Comparison of ENCODE assay signal across 11 mouse cellular contexts in the genomic region with DNA sequence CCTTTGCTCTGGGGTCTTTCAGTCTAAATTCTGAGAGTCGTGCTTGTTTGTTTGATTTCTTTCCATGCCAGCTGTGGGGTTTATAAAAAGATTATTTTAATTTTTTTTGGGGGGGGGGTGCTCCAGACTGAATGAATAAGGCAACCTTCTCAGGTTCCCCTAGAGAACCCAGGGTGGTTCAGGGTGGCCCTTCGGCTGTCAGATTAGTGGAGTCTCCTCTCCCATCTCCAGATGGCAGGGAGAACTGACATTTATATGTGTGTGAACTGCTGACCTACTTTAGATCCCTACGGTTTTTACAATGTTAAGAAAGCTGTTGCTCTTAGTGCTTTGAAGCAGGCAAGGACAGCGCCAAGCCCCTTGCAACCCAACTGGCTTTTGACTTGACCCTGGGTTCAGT. TPM values are rescaled to one million over a fixed set of nuclear protein-coding genes. Genes with fewer than 3 reads are reported as not detected.
DNase-seq lines count a peak whose midpoint lies in the region; ATAC-seq and TF ChIP-seq lines count a peak whose summit lies in the region.
"Had no signal": no experiment of that assay in that cellular context is flagged by ENCODE, and none has a peak within 500 bp of the region (broad histone marks: within the 10 kb centered on the region; RNA-seq: fewer than 3 reads in every experiment).

No protein-coding gene starts in this region.

- no peak overlapping the region for H3K9ac ChIP-seq in stomach, embryonic 15.5 days
- H3K9ac ChIP-seq in stomach, postnatal 0 days (ENCODE audit: low read length): no peak overlapping the region
- no peak overlapping the region for H3K9ac ChIP-seq in midbrain, embryonic 11.5 days (ENCODE audit: low read length)
- H3K9ac ChIP-seq: liver, embryonic 12.5 days had no signal

- H3K4me2 ChIP-seq in stomach, embryonic 15.5 days: 0 out of 2 replicates have a peak overlapping the region, but pooled peaks have one; percentile 17
- H3K4me2 ChIP-seq in stomach, postnatal 0 days (replicated peaks; ENCODE audit: low read depth): no peak overlapping the region
- H3K4me2 ChIP-seq in midbrain, embryonic 11.5 days: peak overlapping the region; percentile 26; the same call in 1 of the 2 replicates
- H3K4me2 ChIP-seq: liver, embryonic 12.5 days had no signal

- peak overlapping the region; percentile 36 for H3K4me3 ChIP-seq in gastrocnemius, adult 2 months
- no peak overlapping the region for H3K4me3 ChIP-seq in stomach, embryonic 15.5 days (replicated peaks)
- no peak overlapping the region for H3K4me3 ChIP-seq in stomach, postnatal 0 days (ENCODE audit: low read depth, low read length)
- H3K4me3 ChIP-seq in midbrain, embryonic 11.5 days (ENCODE audit: low read depth, low read length): no peak overlapping the region
- H3K4me3 ChIP-seq: liver, embryonic 12.5 days had no signal

- no peaks in the 10 kb centered on the region for H3K9me3 ChIP-seq in stomach, embryonic 15.5 days
- H3K9me3 ChIP-seq in stomach, postnatal 0 days (ENCODE audit: control insufficient read depth, low read length): no peaks in the 10 kb centered on the region
- no peaks in the 10 kb centered on the region for H3K9me3 ChIP-seq in midbrain, embryonic 11.5 days (ENCODE audit: control insufficient read depth, low read length)
- H3K9me3 ChIP-seq: liver, embryonic 12.5 days had no signal

- no peak for TF ChIP-seq EP300 in stomach, postnatal 0 days (optimal IDR thresholded peaks at IDR 0.05)

- no peaks in the 10 kb centered on the region for H3K27me3 ChIP-seq in stomach, embryonic 15.5 days (replicated peaks)
- H3K27me3 ChIP-seq in stomach, postnatal 0 days (ENCODE audit: control insufficient read depth, insufficient read depth, low read length): no peaks in the 10 kb centered on the region
- H3K27me3 ChIP-seq in midbrain, embryonic 11.5 days (ENCODE audit: control insufficient read depth, insufficient read depth, low read length): no peaks in the 10 kb centered on the region
- H3K27me3 ChIP-seq: liver, embryonic 12.5 days had no signal

- H3K36me3 ChIP-seq in stomach, embryonic 15.5 days: no peaks in the 10 kb centered on the region
- H3K36me3 ChIP-seq in stomach, postnatal 0 days (ENCODE audit: control insufficient read depth, insufficient read depth, low read length): no peaks in the 10 kb centered on the region
- H3K36me3 ChIP-seq in midbrain, embryonic 11.5 days (ENCODE audit: control insufficient read depth, insufficient read depth, low read length): no peaks in the 10 kb centered on the region
- H3K36me3 ChIP-seq: liver, embryonic 12.5 days had no signal

- intact Hi-C loops in gastrocnemius, adult 2 months (cut with DNase I): no loop called here
- intact Hi-C loops in gastrocnemius, postnatal 14 days (cut with DNase I; ENCODE audit: low total_unique reads): no loop called here
- intact Hi-C loops in heart, postnatal 14 days (cut with DNase I): no loop called here

- H3K4me1 ChIP-seq in stomach, embryonic 15.5 days: peaks cover 7% of the 10 kb centered on the region
- no peaks in the 10 kb centered on the region for H3K4me1 ChIP-seq in stomach, postnatal 0 days (replicated peaks; ENCODE audit: control insufficient read depth, insufficient read depth)
- peaks cover 7% of the 10 kb centered on the region for H3K4me1 ChIP-seq in midbrain, embryonic 11.5 days (ENCODE audit: control insufficient read depth, insufficient read depth, low read length)
- H3K4me1 ChIP-seq: liver, embryonic 12.5 days had no signal

- TF ChIP-seq CTCF in gastrocnemius, adult 2 months (IDR thresholded peaks at IDR 0.05): no peak
- TF ChIP-seq CTCF in stomach, postnatal 0 days (IDR thresholded peaks at IDR 0.05; ENCODE audit: low read depth): no peak

- H3K27ac ChIP-seq in gastrocnemius, adult 2 months: no peak overlapping the region
- no peak overlapping the region for H3K27ac ChIP-seq in stomach, embryonic 15.5 days
- H3K27ac ChIP-seq in stomach, postnatal 0 days (replicated peaks): no peak overlapping the region
- H3K27ac ChIP-seq in midbrain, embryonic 11.5 days (ENCODE audit: low read depth, low read length): no peak overlapping the region
- H3K27ac ChIP-seq: liver, embryonic 12.5 days had no signal

- WGBS in stomach, embryonic 15.5 days: 51% methylated on average over 4 of the region's 4 CpGs
- 60% methylated on average over 4 of the region's 4 CpGs for WGBS in stomach, postnatal 0 days
- WGBS in midbrain, embryonic 11.5 days: 35% methylated on average over 4 of the region's 4 CpGs

- no peak for DNase-seq in gastrocnemius, adult 2 months
- DNase-seq in gastrocnemius, postnatal 14 days: no peak
- no peak for DNase-seq in stomach, postnatal 0 days (ENCODE audit: low spot score)
- DNase-seq in midbrain, embryonic 11.5 days (ENCODE audit: low spot score, missing footprints): peak; percentile 90
- no peak for DNase-seq in kidney, adult 11 months
- no peak for DNase-seq in heart, postnatal 14 days
- DNase-seq: lung, postnatal 36 days had no signal

- ATAC-seq in stomach, embryonic 15.5 days (ENCODE audit: insufficient read depth, low FRiP score, low read depth): no peak
- no peak for ATAC-seq in stomach, postnatal 0 days (ENCODE audit: low FRiP score, low TSS enrichment)
- ATAC-seq in midbrain, embryonic 11.5 days (ENCODE audit: low FRiP score): peak; percentile 51
- no peak for ATAC-seq in megakaryocyte, adult 5-6 weeks (ENCODE audit: poor library complexity, severe bottlenecking)
- ATAC-seq: inflammation-experienced regulatory T-cells, adult 6 months; liver, embryonic 12.5 days had no signal

RNA-seq across cellular contexts. Expression of gene Frmd4a, which starts 1.4 kb away (rescaled TPM):
- total RNA-seq in gastrocnemius, adult 2 months (2021): 1 to 10 TPM; 2.4 to 4.2 TPM
- 10 to 100 TPM; 10.8 to 14.2 TPM for total RNA-seq in gastrocnemius, postnatal 14 days (2021)
- 22.9 and 24.4 TPM in 2 replicates for polyA plus RNA-seq in stomach, embryonic 15.5 days (2015; fragmentation: Nextera tagmentation; extraction: Ambion mirVana)
- polyA plus RNA-seq in stomach, postnatal 0 days (2015; fragmentation: Nextera tagmentation; extraction: Ambion mirVana): 3.8 and 4.4 TPM in 2 replicates
- polyA plus RNA-seq in midbrain, embryonic 11.5 days (2014; fragmentation: Nextera tagmentation; extraction: Ambion mirVana): 35.2 and 35.9 TPM in 2 replicates
- total RNA-seq in megakaryocyte, adult 5-6 weeks (2015): 17.1 and 18.8 TPM in 2 replicates
- total RNA-seq in megakaryocyte, adult 5-6 weeks (2017): 12.8 and 14.1 TPM in 2 replicates
- 10 to 100 TPM; 29.3 to 29.9 TPM for total RNA-seq in heart, postnatal 14 days (2021)
